Mouse (Mus musculus): ENCODE measurements around the gene Hnrnpf. TPM values are rescaled to one million over a fixed set of nuclear protein-coding genes. Genes with fewer than 3 reads are reported as not detected.

The Hnrnpf gene
- polyA plus RNA-seq, 1 experiment from 2014 or later, result 376 TPM

DNA sequence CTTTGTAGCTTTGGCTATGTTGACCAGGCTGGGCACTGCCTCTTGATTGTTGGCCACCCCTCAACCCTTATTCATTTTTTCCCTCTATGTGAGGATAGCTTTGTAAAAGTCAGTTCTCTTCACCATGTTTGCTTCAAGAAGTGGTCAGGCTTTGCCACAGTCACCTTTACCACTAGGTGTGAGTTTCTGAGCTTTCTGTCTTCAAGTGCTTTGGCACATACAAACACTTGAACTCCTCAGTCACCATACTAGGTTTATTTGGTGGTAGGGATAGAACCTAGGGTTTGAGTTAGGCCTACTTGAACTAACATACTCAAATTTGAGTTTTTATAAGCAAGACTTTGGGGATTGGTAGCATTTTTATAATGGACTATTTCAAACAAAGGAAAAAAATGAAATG is 14.4 kb downstream of the Hnrnpf start:
- no peak overlapping the region for H3K4me3 ChIP-seq
- no peaks in the 10 kb centered on the region for H3K36me3 ChIP-seq
- no peaks in the 10 kb centered on the region for H3K27me3 ChIP-seq
- no peaks in the 10 kb centered on the region for H3K9me3 ChIP-seq
- H3K4me2 ChIP-seq (replicated peaks), result no peak overlapping the region
- no peak overlapping the region for H3K9ac ChIP-seq (replicated peaks)
- no peak for ATAC-seq (replicated peaks)
- peaks cover 37% of the 10 kb centered on the region for H3K4me1 ChIP-seq
- no peak overlapping the region for H3K27ac ChIP-seq (replicated peaks)

DNA sequence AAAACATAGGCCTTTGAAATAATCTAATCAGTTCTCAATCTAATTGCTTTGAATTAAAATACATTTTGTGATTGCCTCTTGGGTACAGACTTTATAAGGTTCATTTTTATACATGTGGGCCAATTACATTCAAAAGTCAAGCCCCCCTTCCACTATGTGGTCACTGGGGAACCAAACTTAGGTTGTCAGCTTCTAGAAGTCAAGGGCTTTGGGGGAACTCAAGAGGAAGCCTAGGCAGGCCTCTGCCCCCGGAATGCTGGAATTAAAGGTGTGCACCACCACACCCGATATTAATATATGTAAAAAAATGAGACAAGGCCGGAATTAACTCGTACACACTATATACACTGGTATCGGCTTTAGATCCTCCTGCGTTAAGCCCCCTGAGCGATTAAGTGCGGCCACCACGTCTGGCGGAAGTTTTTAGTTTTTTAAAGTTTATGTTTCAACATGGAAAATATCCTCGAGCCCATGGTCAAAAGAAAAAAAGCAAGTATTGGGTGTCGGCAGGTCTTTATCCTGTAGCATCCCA is 16.1 kb downstream of the Hnrnpf start:
- peaks cover 36% of the 10 kb centered on the region for H3K4me1 ChIP-seq
- peak overlapping the region; percentile 74 for H3K4me3 ChIP-seq
- peak overlapping the region; percentile 79 for H3K27ac ChIP-seq (replicated peaks)
- no peaks in the 10 kb centered on the region for H3K9me3 ChIP-seq
- H3K27me3 ChIP-seq, result no peaks in the 10 kb centered on the region
- no peak; the same call in 1 of the 2 replicates for ATAC-seq (replicated peaks)
- H3K4me2 ChIP-seq (replicated peaks), result peak overlapping the region; percentile 92
- peak overlapping the region; percentile 68 for H3K9ac ChIP-seq (replicated peaks)
- no peaks in the 10 kb centered on the region for H3K36me3 ChIP-seq
- WGBS, result under 1% methylated on average over 12 of the region's 12 CpGs

DNA sequence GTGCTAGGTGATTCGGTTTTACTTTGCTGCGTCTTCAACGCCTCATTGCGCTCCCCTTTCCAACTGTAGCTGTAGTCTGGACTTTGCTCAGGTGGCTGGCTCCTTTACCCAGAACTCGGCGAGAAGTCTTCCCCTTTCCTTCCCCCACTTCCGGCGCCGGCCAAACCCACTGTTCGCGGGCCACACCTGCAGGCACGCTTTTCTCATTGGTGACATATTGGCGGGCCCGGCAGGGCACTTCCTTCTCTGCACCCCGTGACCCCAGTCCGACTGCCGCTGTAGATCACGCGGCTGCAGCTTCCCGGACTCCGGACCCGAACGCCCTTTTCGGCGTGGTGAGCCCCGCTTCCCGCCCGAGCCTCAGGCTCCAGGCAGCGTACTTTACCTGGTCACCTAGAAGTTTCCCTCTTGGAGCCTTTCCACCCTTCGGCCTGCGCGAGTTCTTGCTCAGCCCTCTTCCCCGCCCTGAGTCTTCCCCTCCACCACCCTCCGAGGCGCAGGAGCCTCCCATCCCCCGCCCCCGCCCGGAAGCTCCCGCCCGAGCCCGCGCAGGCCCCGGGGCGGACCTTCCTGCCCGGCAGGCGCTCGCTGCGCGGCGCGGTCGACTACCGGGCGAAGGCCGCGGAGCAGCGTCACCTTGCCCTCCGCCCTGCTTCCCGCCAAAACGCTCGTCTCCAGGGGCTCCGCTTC is 16.8 kb downstream of the Hnrnpf start:
- peak; percentile 91 for ATAC-seq (replicated peaks)
- no peaks in the 10 kb centered on the region for H3K27me3 ChIP-seq
- H3K9ac ChIP-seq (replicated peaks), result peak overlapping the region; percentile 68
- H3K4me3 ChIP-seq, result peak overlapping the region; percentile 74
- WGBS, result under 1% methylated on average over 60 of the region's 62 CpGs
- peaks cover 36% of the 10 kb centered on the region for H3K4me1 ChIP-seq
- H3K27ac ChIP-seq (replicated peaks), result peak overlapping the region; percentile 79
- H3K4me2 ChIP-seq (replicated peaks), result peak overlapping the region; percentile 92
- H3K36me3 ChIP-seq, result no peaks in the 10 kb centered on the region
- H3K9me3 ChIP-seq, result no peaks in the 10 kb centered on the region

DNA sequence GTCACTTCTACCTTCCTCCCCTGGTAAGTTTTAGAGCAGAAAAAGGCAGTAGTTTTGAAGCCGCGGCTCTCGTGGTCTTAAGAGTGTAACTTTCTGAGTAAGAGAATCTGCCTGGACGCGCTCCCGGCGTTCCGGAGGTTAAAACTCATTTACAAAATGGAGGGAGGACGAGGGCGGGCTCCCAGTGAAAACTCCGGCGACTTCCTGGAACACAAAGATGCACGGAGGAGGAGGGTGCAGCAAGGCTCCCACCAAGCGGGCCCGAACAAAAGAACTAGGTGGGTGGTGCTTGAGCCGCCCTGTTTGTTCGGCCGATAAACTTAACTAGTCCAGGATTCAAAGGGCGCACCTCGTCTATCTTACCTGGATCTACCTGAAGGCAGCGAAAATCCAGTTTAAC is 17.5 kb downstream of the Hnrnpf start:
- peak overlapping the region; percentile 68 for H3K9ac ChIP-seq (replicated peaks)
- H3K9me3 ChIP-seq, result no peaks in the 10 kb centered on the region
- H3K27me3 ChIP-seq, result no peaks in the 10 kb centered on the region
- under 1% methylated on average over 21 of the region's 21 CpGs for WGBS
- peak overlapping the region; percentile 79 for H3K27ac ChIP-seq (replicated peaks)
- peak; percentile 55 for ATAC-seq (replicated peaks)
- H3K4me2 ChIP-seq (replicated peaks), result peak overlapping the region; percentile 92
- H3K4me1 ChIP-seq, result peaks cover 36% of the 10 kb centered on the region
- no peaks in the 10 kb centered on the region for H3K36me3 ChIP-seq
- H3K4me3 ChIP-seq, result peak overlapping the region; percentile 74

DNA sequence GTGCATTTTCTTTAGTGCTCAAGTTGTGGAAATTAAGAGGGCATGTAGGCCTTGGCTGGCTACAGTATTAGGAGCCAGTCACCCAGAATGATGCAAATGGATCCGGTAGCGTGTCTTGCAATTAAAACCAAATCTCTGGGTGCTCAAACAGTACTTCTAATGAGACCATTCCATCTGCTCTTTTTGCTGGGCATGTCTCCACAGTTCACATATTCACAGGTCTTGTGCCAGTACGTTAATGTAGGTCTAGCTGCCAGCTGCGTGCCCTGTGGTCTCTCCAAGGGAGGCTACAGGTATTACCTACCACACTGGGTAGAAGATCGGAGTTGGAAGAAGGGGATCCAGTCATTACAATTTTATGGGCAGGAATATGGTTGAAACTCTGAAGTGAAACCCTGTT is 17.9 kb downstream of the Hnrnpf start:
- H3K36me3 ChIP-seq, result no peaks in the 10 kb centered on the region
- H3K9ac ChIP-seq (replicated peaks), result peak overlapping the region; percentile 68
- H3K9me3 ChIP-seq, result no peaks in the 10 kb centered on the region
- H3K4me2 ChIP-seq (replicated peaks), result peak overlapping the region; percentile 92
- H3K27me3 ChIP-seq, result no peaks in the 10 kb centered on the region
- WGBS, result 10% methylated on average over 5 of the region's 5 CpGs
- H3K4me1 ChIP-seq, result peaks cover 36% of the 10 kb centered on the region
- H3K27ac ChIP-seq (replicated peaks), result peak overlapping the region; percentile 79; the same call in 1 of the 2 replicates
- peak; percentile 53 for ATAC-seq (replicated peaks)
- H3K4me3 ChIP-seq, result peak overlapping the region; percentile 74

DNA sequence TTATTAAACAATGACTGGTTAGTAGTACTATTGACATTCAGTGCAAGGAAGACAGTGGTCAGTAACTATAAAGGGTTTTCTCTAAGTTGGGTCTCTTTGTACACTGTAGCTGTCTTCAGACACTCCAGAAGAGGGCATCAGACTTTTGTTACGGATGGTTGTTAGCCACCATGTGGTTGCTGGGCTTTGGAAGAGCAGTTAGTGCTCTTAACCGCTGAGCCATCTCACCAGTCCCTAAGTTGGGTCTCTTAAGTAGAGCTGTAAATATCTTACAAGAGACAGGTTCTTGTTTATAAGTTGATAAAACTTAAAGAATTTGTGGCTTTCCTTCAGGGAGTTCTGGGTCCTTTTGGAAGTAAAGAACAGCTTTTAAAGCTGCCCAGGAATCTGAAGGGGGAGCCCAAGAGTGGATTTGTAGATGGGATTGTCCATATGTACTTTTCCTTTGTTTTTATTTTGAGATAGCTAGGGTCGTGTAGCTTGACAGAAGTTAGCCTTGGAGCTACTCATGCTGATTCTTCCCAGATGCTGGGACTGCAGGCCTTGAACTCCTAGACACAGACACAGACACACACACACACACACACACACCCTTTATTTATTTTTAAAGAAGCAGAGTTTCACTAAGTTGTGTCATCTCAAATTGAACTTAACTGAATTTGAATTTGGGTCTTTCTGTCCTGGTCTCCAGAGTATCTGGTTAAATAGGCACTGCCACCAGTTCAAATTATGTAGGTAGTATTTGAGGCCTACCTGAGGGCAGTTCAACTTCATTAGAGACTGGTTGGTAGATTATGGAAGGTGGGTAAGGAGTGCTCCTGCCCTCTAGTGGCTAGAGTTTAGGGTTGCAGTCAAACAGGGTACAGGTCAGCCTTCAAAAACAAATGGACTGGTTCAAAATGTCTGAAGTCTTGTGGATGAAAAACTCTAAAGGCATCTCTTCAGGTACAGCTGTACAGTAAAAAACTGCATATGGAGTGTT is 20.8 kb downstream of the Hnrnpf start:
- H3K4me1 ChIP-seq, result peaks cover 35% of the 10 kb centered on the region
- H3K36me3 ChIP-seq, result peaks cover 5% of the 10 kb centered on the region
- H3K27me3 ChIP-seq, result no peaks in the 10 kb centered on the region
- H3K27ac ChIP-seq (replicated peaks), result no peak overlapping the region
- H3K4me3 ChIP-seq, result no peak overlapping the region
- 63% methylated on average over 3 of the region's 3 CpGs for WGBS
- H3K9me3 ChIP-seq, result no peaks in the 10 kb centered on the region
- no peak overlapping the region for H3K4me2 ChIP-seq (replicated peaks)
- no peak for ATAC-seq (replicated peaks)
- H3K9ac ChIP-seq (replicated peaks), result no peak overlapping the region

DNA sequence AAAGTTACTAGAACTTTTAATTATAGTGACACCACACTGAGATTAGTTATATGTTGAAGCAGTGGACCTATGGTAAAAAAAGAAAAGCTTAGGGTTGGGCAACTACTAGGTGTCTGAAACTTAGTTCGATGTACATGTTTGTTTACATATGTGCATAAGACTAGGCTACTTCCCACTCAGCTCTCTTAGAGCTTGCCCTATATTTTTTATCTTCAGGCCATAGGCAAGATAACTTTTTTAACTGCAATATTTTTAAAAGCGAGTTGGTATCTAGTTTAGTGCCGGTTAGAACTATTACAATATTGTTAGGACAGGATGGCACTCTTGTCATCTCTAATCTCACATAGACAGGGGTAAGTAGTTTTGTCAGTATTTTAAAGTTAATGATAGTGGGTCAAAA is 21.9 kb downstream of the Hnrnpf start:
- no peaks in the 10 kb centered on the region for H3K27me3 ChIP-seq
- H3K9me3 ChIP-seq, result no peaks in the 10 kb centered on the region
- H3K4me2 ChIP-seq (replicated peaks), result no peak overlapping the region
- no peak overlapping the region for H3K9ac ChIP-seq (replicated peaks)
- peaks cover 15% of the 10 kb centered on the region for H3K36me3 ChIP-seq
- H3K4me1 ChIP-seq, result peaks cover 25% of the 10 kb centered on the region
- ATAC-seq (replicated peaks), result no peak
- no peak overlapping the region for H3K27ac ChIP-seq (replicated peaks)
- H3K4me3 ChIP-seq, result no peak overlapping the region
- WGBS, result 98% methylated on average over 3 of the region's 3 CpGs

DNA sequence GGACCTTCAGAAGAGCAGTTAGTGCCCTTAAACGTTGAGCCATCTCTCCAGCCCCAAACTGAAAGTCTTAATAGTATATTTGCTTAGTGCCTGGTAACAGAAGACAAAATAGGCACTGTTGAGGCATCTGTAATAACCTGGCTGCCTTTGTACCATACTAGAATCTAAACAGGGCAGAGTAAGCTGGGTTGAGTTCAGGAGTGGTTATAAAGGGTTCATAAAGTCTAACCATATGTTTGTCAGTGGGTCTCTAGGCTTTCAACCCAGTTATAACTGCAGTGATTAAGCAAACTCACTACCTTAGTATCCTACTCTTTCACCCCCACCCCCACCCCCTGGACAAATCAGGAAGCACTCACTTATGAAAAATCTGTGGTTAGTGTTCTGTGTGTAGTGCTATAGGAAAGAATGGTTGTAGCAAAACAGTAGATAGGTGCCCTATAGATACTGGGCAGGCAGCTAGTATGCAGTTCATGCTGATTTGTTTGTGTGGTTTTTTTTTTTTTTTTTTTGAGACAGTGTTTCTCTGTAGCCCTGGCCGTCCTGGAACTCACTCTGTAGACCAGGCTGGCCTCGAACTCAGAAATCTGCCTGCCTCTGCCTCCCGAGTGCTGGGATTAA is 26.9 kb downstream of the Hnrnpf start:
- H3K36me3 ChIP-seq, result peaks cover 19% of the 10 kb centered on the region
- WGBS, result 84% methylated on average over 4 of the region's 4 CpGs
- H3K9ac ChIP-seq (replicated peaks), result no peak overlapping the region
- ATAC-seq (replicated peaks), result no peak
- H3K4me2 ChIP-seq (replicated peaks), result no peak overlapping the region
- H3K27me3 ChIP-seq, result no peaks in the 10 kb centered on the region
- H3K27ac ChIP-seq (replicated peaks), result no peak overlapping the region
- H3K4me3 ChIP-seq, result no peak overlapping the region
- H3K4me1 ChIP-seq, result no peaks in the 10 kb centered on the region
- no peaks in the 10 kb centered on the region for H3K9me3 ChIP-seq

DNA sequence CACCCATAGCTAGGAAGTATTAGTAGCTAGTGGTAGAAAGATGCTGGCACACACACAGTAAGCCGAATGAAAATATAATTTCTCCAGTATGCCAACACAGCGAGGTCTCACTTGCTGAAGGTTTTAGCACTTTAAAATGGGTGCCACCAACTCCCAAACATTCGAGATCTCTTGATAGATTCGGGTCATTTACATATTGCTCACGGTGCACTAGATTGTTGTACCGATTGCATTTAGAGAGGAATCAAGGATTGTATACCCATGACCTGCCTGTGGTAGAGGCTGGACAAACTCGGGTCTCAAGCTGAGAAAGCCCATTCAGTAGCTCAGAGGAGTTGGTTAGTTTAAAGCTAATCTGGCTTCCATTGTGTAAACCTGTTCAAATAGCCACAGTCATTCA is 27.8 kb downstream of the Hnrnpf start:
- H3K9ac ChIP-seq (replicated peaks), result no peak overlapping the region
- no peak for ATAC-seq (replicated peaks)
- no peaks in the 10 kb centered on the region for H3K27me3 ChIP-seq
- H3K4me1 ChIP-seq, result no peaks in the 10 kb centered on the region
- H3K36me3 ChIP-seq, result peaks cover 19% of the 10 kb centered on the region
- H3K9me3 ChIP-seq, result no peaks in the 10 kb centered on the region
- H3K4me3 ChIP-seq, result no peak overlapping the region
- 81% methylated on average over 7 of the region's 7 CpGs for WGBS
- no peak overlapping the region for H3K4me2 ChIP-seq (replicated peaks)
- no peak overlapping the region for H3K27ac ChIP-seq (replicated peaks)

DNA sequence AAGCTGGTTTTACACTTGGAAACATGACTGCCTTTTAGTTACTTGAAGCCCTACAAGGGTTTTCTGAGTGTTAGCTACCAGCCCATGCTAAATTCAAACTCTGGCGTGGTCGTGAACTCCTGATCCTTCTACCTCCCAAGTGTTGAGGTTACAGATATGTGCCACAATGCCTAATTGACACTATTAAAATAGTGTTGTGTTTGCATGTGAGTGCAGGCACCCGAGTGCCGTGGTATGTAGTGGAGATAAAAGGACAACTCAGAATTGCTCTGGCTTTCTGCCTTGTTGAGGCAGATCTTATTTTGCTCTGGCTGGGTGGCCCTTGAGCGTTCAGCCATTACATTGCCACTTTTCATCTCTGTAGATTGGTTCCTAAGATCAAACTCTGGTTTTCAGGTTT is 28.6 kb downstream of the Hnrnpf start:
- no peak overlapping the region for H3K27ac ChIP-seq (replicated peaks)
- ATAC-seq (replicated peaks), result no peak
- H3K9me3 ChIP-seq, result no peaks in the 10 kb centered on the region
- H3K9ac ChIP-seq (replicated peaks), result no peak overlapping the region
- no peaks in the 10 kb centered on the region for H3K27me3 ChIP-seq
- no peaks in the 10 kb centered on the region for H3K4me1 ChIP-seq
- H3K4me3 ChIP-seq, result no peak overlapping the region
- no peak overlapping the region for H3K4me2 ChIP-seq (replicated peaks)
- 91% methylated on average over 5 of the region's 5 CpGs for WGBS
- peaks cover 19% of the 10 kb centered on the region for H3K36me3 ChIP-seq

DNA sequence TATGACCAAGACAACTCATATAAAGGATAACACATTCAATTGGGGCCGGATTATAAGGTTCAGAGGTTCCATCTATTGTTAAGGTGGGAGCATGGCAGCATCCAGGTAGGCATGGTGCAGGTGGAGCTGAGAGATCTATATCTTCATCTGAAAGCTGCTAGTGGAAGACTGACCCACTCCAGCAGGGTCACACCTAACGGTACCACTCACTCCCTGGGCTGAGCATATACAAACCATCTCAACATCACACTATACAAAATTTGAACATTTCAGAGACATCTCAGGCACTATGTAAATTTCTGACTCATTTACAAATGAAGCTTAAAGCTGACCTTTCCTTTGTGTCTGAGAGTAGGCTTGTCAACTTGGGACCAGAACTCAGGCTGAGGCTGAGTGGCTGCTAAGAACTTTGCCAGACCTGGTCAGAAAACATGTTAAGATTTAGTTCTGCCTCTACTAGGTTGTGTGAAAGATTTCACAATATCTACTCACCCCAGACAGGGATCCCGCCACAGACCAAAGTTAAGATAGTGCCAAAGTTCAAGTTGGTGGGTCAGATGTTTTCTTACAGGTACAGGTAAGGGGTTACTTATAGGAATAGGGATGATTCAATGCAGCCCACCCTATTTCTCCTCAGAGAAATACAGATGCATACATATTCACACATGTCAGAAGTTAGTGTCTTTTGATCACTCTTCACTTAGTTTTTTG is 30.0 kb downstream of the Hnrnpf start:
- no peak for ATAC-seq (replicated peaks)
- Histone ChIP-seq H3K4me1 (no peaks in the 10 kb centered on the region), H3K4me3 (no peak overlapping the region), H3K27ac (replicated peaks) (no peak overlapping the region), H3K9me3 (no peaks in the 10 kb centered on the region), H3K4me2 (replicated peaks) (no peak overlapping the region), H3K36me3 (peaks cover 19% of the 10 kb centered on the region), H3K9ac (replicated peaks) (no peak overlapping the region), H3K27me3 (no peaks in the 10 kb centered on the region)
- 92% methylated on average over 3 of the region's 3 CpGs for WGBS

All from forebrain, embryonic 15.5 days (tissue).